Mouse (Mus musculus): ENCODE data around the gene Ankrd63.

DNA sequence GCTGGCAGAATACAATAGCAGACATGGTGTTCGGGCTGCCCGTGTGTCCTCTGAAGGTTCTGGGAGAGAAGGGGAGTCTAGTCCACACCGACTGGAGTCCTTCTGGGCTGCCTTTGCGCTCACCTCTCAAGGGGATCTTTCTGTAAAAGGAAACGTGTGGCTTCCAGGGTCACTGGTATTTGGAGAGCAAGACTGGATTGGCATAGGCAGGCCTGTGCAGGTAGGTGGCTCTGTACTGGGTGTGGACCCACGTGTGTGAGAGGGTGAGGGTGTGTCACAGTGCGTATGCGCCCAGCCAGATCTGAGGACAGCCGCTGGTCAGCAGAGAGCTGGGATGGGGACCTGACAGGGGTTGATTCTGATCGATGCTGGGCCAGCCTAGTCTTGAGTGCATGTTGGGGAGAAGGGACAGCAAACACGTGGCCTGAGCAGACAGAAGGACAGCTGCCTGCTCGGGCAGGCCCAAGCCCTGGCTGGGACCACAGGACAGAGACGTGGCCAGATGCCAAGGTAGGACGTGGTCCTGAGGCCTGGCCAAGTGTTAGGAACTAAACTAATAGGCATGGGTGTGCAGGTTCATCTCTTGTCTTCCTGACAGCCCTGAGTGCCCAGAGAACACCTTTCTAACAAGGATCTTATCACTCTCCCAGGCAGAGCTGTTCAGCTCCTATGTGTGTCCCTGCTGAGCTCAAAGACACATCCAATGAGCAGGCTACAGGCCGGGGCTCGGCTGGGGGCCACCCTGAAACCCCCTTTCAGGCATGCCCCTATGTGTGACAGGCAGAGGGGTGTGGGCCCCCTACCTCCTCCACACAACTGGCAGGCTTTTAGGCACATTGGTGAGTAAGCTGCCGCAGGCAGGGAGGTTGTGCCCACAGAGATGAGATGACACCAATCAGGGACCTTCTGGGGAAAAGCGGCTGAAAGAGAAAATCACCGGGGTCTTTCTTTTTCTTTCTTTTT is 39.7 kb downstream of the Ankrd63 start:
- no peak for TF ChIP-seq GATA1 (IDR thresholded peaks at IDR 0.05; ENCODE audit: borderline replicate concordance, low read length)
- TF ChIP-seq FLI1 (IDR thresholded peaks at IDR 0.05; ENCODE audit: low read length) = no peak
